Mouse (Mus musculus): ENCODE data around the gene Gm21775.
"Not testable (repeated sequence)": the region's sequence is repeated elsewhere in the genome, so short reads cannot be mapped to it uniquely, and the experiment has no call there.

The Gm21775 gene

GRCm38 (mm10) chrY:10553153-10553552 lies at the start of gene Gm21775:
Gm21775 (plus strand) TSS chrY:10553453.
- not testable (repeated sequence) for DNase-seq (ENCODE audit: low read depth, low spot score)

- not testable (repeated sequence) for DNase-seq (ENCODE audit: low read depth, low spot score)
Measured at GRCm38 (mm10) chrY:10535942-10536341, 17.3 kb upstream of the Gm21775 start, which contains the start of gene Gm20737. Gm20737 (minus strand) TSS chrY:10536042.
